Mouse (Mus musculus) kidney, adult 2 months (tissue): ENCODE data around the gene Ube4a.

Experiments used
- CTCF ChIP-seq: fragments of 200-500 bp; conservative IDR thresholded peaks from 2 replicates; pipeline ENCODE4 v1.5.1; 2011; ENCODE audit warnings: low read depth, mild to moderate bottlenecking, control low read depth, low read length, moderate library complexity, mixed read lengths; ENCODE audit not compliant: insufficient read depth, insufficient read length
- POLR2A ChIP-seq: fragments of 200-500 bp; IDR thresholded peaks from one replicate; pipeline ENCODE4 v1.6.1; 2011; ENCODE audit warnings: low read depth, low read length, control low read depth

DNA sequence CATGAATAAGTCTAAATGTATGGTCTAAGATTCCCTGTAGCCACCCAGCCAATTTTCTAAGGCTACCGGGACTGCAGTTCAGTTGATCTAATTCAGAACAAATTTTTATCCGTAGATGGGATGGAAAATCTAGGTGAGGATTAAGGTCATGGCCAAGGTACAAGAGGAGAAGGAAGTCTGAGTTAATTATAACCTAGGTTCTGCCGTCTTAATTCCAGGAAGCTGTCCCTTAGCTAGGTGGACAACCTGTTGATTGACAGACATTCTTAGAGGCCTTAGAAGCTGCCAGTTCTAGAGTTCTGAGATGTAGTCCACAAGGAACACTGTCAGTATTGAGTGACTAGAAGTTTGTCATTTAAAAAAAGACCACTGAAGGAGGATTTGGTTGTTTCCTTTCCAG is 65.7 kb downstream of the Ube4a start:
- no peak for TF ChIP-seq CTCF
- no peak for TF ChIP-seq POLR2A
